Mouse (Mus musculus) left cerebral cortex, adult 8-10 months (tissue): ENCODE data around the gene Slc15a5. TPM values are rescaled to one million over a fixed set of nuclear protein-coding genes. Genes with fewer than 3 reads are reported as not detected.
A peak's percentile ranks its signal among the peaks of the same experiment; 100 is the strongest.
"Not testable (repeated sequence)": the region's sequence is repeated elsewhere in the genome, so short reads cannot be mapped to it uniquely, and the experiment has no call there.

Experiments used
- DNase-seq, 2 experiments: peaks; one replicate each; pipeline ENCODE4 v3.0.0; 2022; ENCODE audit warnings: low spot score in 2 of 2
- total RNA-seq, 4 experiments: library from RNA; stranded (reverse); gene quantifications; 2 replicates each; pipeline ENCODE4 v1.2.4; 2022

Slc15a5 gene
- under 1 TPM in 3 of 4 experiments, not detected in 1; 0.15 to 0.81 (median 0.41) TPM for total RNA-seq

GRCm38 (mm10) chr6:138079816-138080215 is at the start of gene Slc15a5:
Gene Slc15a5 (minus strand): TSS chr6:138079916.
- no peak for DNase-seq

GRCm38 (mm10) chr6:138128392-138129335 is 48.9 kb upstream of the Slc15a5 start:
- no peak for DNase-seq

- DNase-seq: no peak
Measured at GRCm38 (mm10) chr6:138117496-138117895, 37.8 kb upstream of the Slc15a5 start.

GRCm38 (mm10) chr6:138104559-138104958 is 24.8 kb upstream of the Slc15a5 start:
- no peak for DNase-seq

GRCm38 (mm10) chr6:138102940-138103339 is 23.2 kb upstream of the Slc15a5 start:
- DNase-seq: no peak

- DNase-seq: no peak
Measured at GRCm38 (mm10) chr6:138101843-138102242, 22.1 kb upstream of the Slc15a5 start.

GRCm38 (mm10) chr6:138099646-138100045 is 19.9 kb upstream of the Slc15a5 start:
- DNase-seq: no peak

- no peak for DNase-seq
Measured at GRCm38 (mm10) chr6:138095060-138095459, 15.3 kb upstream of the Slc15a5 start.

GRCm38 (mm10) chr6:138092432-138092831 is 12.7 kb upstream of the Slc15a5 start:
- DNase-seq: no peak

- DNase-seq: no peak
Measured at GRCm38 (mm10) chr6:138089084-138089483, 9.4 kb upstream of the Slc15a5 start.

- DNase-seq: not testable (repeated sequence)
Measured at GRCm38 (mm10) chr6:138086421-138086820, 6.7 kb upstream of the Slc15a5 start.

GRCm38 (mm10) chr6:138080778-138081549 is 1.2 kb upstream of the Slc15a5 start:
- no peak for DNase-seq

GRCm38 (mm10) chr6:138077681-138078439 is 1.9 kb downstream of the Slc15a5 start:
- DNase-seq: no peak

GRCm38 (mm10) chr6:138075723-138076122 is 4.0 kb downstream of the Slc15a5 start:
- DNase-seq: no peak

GRCm38 (mm10) chr6:138073540-138073939 is 6.2 kb downstream of the Slc15a5 start:
- DNase-seq: no peak

- DNase-seq: no peak
Measured at GRCm38 (mm10) chr6:138072963-138073339, 6.8 kb downstream of the Slc15a5 start.

- DNase-seq: no peak
Measured at GRCm38 (mm10) chr6:138072110-138072962, 7.4 kb downstream of the Slc15a5 start.

GRCm38 (mm10) chr6:138071505-138072107 is 8.1 kb downstream of the Slc15a5 start:
- DNase-seq: no peak

GRCm38 (mm10) chr6:138070720-138071504 is 8.8 kb downstream of the Slc15a5 start:
- peak in 1 of 2 experiments; percentile 7 for DNase-seq
